Mouse (Mus musculus): ENCODE data around the gene Sun1.

The Sun1 gene

DNA sequence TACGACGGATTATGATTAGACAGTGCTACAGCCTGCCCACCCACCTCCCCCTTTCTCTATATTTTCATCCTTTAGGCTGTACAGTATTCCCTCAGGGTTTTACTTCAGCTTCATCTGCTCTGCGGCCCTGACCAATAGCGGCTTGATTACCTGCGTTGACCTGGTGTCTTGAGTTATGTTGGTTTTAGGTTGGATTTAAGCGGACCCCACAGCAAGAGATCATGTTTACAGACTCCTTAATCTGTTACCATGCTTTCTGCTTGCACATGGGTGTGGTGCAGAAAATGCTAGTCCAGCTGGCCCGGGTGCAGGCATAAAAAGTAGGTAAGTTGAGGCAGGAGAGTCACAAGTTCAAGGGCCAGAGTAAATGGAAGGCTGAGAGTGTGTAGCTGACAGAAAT lies 50.8 kb downstream of the Sun1 start:
- in situ Hi-C loops (cut with MseI, MboI): no loop called here

- in situ Hi-C loops (cut with MseI, MboI): no loop called here
These were observed 51.3 kb downstream of the Sun1 start for GRCm38 (mm10) chr5:139251736-139252080.

DNA sequence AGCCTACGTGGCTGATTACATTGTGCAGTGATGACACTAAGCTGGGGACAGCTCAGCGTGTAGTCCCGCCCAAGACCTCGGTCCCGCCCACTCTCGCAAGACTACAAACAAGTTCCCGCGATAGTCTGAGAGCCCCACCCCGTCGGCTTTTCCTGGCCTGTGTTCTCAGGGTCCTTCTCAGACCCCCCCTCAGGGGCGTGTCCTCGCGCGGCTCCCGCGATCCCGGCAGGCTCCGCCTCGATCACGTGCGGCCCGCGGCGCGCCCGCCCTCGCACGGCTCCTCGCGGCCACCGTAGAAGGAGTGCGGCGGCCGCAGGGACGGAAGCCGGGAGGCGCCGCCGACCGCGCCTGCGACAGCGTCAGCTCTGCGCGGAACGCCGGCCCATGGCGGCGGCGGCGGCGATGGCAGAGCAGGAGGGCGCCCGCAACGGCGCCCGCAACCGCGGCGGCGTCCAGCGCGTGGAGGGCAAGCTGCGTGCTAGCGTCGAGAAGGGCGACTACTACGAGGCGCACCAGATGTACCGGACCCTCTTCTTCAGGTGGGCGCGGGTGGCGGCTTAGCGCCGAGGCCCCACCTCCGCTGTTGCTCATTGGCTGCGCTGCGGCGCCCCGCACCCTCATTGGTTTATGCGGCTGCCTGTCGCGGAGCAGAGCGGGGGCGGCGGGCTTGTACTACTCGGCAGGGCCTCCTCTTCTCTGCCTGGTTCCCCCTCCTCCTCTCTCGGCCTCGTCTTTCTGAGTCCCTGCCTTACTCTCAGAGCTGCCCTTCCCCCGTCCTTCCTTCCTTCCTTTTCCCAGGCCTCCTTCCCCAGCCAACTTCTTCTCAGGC lies 51.9 kb downstream of the Sun1 start, which contains the start of gene Get4:
TSS of gene Get4 (plus strand) at position 244 of the 829 bp plus-strand sequence.
- in situ Hi-C loops (cut with MseI, MboI): no loop called here

DNA sequence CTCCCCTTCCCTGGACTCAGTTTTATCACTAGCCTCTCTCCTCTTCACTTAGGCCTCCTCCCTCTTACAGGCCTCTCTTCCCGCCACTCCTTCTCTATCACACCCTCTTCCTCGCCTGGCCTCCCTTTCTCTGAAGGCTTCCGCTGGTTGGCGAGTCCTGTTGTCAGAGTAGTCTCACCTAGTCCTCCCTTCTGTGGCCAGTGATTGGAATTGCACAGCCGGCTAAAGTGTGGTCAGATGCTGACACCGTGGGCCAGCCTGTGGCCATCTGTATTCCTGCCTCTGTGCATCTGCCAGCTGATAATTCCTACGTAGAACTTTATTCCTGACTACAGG lies 52.4 kb downstream of the Sun1 start:
- in situ Hi-C loops (cut with MseI, MboI): no loop called here

DNA sequence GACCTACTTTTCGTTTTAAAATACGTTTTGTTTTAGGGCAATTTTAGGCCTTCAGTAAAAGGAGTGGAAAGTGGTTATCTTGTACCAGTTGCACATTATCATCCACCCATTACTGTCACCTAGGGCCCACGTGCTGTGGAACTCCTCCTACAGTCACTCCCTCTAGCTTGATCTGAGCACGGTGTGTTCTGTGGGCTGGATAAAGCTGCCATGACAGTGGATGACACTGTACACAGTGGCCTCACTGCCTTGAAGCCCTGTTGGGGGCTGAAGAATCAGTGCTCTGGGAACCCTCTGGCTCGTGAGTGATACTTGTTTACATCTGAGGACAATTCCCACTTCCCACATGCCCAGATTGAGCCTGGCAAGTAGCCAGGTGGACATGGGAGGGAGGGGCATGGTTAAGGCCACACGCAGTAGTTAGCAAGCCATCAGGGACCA lies 52.9 kb downstream of the Sun1 start:
- in situ Hi-C loops (cut with MseI, MboI): no loop called here

GRCm38 (mm10) chr5:139254938-139255337 lies 54.5 kb downstream of the Sun1 start:
- in situ Hi-C loops (cut with MseI, MboI): no loop called here

GRCm38 (mm10) chr5:139255777-139256176 lies 55.3 kb downstream of the Sun1 start:
- in situ Hi-C loops (cut with MseI, MboI): no loop called here

DNA sequence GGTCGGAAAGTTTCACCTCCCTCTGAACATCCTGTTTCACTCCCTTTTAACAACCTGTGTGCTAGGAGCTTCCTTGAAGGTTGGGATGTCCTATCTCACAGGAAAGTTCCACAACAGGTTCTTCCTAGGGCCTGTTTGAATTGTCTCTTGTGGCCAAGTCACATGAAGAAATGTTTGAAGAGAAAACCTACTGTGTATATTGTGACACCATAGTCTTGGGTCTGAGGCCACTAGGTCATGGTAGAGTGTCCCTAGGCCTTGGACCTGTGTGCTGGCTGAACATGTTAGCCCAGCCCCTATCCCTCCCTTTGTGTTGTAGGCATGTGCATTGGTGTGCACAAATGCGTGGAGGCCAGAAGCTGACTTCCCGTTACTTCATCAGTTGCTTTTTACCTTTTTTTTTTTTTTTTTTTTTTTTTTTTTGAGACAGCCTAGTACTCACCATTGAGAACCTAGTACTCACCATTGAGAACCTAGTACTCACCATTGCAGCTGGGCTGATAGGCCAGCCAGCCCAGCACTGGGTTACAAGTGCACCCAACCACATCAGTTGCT lies 55.9 kb downstream of the Sun1 start:
- in situ Hi-C loops (cut with MseI, MboI): no loop called here

DNA sequence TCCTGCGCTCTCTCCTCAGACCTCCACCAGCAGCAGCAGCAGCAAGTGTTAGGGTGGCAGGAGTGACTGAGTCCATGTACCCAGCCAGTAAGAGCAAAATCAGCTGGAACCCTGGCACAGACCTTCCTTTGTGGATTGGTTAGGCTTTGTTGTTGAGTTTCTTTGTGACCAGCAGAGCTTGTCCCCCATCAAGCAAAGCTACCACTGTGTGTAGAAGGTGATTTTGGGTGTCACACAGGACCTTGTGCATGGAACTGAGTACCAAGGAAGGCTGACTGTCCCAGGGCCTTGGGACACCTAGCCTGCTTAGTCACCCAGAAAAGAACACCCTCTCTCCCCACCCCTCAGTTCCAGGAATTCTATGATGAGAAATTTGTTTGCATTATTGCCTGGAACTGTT lies 56.8 kb downstream of the Sun1 start:
- in situ Hi-C loops (cut with MseI, MboI): no loop called here

DNA sequence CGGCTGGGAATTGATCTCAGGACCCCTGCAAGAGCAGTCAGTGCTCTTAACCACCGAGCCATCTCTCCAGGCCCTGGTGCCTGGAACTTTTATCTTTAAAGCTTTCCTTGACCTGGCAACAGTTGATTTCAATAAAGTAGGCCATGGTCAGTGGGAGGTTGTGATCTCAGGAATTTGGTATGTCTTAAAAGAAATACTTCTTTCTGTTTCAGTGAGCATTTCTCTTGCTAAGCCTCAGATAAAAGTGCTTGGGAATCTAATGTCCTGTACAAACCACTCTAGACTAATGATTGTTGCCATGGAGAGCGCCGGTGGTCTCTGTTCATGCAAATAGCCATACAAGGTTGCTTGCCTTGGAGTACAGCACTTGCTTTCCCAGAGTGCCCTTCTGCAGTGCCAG lies 57.4 kb downstream of the Sun1 start:
- in situ Hi-C loops (cut with MseI, MboI): no loop called here

- in situ Hi-C loops (cut with MseI, MboI): no loop called here
These were observed 58.1 kb downstream of the Sun1 start for GRCm38 (mm10) chr5:139258371-139259035.

- in situ Hi-C loops (cut with MseI, MboI): no loop called here
These were observed 59.4 kb downstream of the Sun1 start for GRCm38 (mm10) chr5:139259853-139260252.

GRCm38 (mm10) chr5:139261403-139261802 lies 61.0 kb downstream of the Sun1 start:
- in situ Hi-C loops (cut with MseI, MboI): no loop called here

DNA sequence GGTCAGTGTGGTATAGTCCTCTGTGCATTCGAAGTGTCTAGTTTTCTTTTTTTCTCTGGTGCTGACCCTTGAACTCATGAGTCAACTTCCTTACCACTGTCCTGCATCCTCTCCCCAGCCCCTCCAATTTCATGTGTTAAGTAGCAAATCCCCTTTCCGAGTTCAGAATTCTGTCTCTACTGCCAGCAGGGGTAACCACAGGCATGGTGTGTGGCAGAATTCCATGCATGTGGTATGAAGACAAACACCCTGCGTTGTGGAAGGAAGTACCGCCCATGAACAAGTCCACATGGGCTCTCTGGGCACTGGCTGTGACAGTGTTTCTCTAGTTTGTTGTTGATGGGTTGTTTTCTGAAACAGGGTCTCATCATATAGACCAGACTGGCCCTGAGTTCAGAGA lies 67.2 kb downstream of the Sun1 start:
- in situ Hi-C loops (cut with MseI, MboI): no loop called here

DNA sequence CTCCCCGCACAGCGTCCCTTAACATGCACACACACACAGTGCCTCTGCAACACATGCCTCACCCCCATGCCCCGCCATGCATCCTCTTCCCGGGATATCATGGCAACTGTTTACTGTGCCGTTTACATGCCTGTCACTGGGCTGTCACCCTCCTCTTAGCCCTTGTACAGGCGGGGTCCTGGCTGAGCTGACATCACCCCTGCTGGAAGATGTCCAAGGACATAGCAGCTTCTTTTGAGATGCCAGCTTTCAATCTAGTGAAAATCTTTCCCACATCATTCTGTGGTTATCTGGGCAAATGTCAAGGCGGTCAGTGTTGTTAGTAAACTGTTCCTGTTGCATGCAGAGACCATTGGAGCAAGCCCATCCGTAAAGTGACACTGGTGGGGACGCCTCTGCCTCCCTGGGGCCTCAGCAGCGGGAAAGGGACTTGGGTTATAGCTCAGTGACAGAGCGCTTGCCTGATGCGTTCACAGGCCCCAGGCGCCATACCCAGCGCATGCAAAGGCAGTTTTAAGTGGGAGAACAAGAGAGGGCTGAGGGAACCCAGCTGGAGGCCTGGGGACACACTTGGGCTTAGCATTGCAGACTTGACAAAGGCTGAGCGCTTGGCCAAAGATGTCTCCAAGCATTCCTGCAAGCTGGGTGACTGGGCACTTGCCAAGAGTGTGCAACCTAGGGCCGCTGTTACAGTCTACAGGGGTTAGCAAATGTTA lies 70.5 kb downstream of the Sun1 start:
- in situ Hi-C loops (cut with MseI, MboI): no loop called here

DNA sequence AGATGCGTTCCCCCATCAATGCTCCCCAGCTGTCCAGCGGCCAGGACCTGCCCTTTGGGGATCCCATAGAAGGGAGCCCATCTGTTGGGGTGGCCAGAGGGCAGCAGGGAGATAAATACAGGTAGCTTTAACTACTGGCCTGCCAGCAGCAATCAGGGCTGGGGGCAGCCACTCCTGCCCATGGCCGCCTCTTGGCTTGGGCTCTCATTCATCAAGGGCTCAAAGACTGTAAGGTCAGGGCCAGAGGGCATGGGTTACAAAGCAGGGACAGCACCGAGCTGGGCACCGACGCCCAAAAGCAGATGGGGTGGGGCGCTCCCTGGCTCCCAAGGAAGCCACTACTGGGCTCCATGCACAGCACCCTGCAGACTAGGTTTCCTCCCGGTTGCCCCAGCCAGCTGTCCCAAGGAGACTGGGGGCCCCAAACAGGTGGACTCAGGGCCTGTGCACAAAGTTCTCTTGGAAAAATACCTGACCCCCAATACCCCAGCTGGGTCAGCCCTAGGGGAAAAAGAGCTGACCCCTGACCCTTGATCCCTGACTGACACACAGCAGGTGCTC lies 71.6 kb downstream of the Sun1 start:
- in situ Hi-C loops (cut with MseI, MboI): no loop called here

- in situ Hi-C loops (cut with MseI, MboI): no loop called here
These were observed 76.8 kb downstream of the Sun1 start for GRCm38 (mm10) chr5:139277287-139277686.

DNA sequence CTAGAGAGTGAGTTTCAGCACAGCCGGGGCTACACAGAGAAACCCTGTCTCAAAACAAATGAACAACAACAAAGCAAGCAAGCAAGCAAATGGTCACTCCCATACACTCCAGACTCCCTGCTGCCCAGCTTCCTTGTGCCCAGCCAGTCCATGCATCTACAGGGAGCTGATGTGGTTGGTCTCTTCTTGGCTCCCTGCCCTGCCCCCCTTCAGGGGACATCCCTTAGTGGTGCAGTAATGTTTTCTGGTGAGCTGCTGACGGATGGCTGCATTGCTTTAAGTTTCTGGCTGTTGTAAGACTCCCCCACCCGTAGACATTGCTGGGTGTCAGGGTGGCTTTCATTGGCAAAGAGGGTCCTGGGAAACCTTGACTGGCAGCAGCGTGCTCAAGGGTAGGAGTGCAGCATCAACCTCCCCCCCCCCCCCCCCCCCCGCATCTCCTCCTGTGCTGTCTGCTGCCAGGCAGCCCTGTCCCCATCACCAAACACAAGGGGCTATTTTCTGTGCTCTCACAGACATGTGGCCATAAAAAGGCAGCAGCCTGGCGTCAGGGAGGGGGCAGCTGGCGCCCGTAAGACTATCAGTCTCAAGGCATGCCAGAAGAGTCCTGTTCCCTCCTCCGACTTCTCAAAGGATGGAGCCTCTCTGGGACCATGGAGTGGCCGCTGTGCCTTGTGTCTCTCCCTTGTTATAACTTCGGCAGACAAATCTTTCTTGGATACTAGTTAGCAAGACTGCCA lies 81.1 kb downstream of the Sun1 start:
- in situ Hi-C loops (cut with MseI, MboI): no loop called here

GRCm38 (mm10) chr5:139282191-139282590 lies 81.8 kb downstream of the Sun1 start:
- in situ Hi-C loops (cut with MseI, MboI): no loop called here

- in situ Hi-C loops (cut with MseI, MboI): no loop called here
These were observed 83.2 kb downstream of the Sun1 start for GRCm38 (mm10) chr5:139283460-139284180.
